Comparison of ENCODE assay signal across 14 mouse cellular contexts in genomic region chr7:43713741-43714351, GRCm38 (mm10). TPM values are rescaled to one million over a fixed set of nuclear protein-coding genes. Genes with fewer than 3 reads are reported as not detected.
A peak's percentile ranks its signal among the peaks of the same experiment; 100 is the strongest.
DNase-seq lines count a peak whose midpoint lies in the region; ATAC-seq and TF ChIP-seq lines count a peak whose summit lies in the region.
"Had no signal": no experiment of that assay in that cellular context is flagged by ENCODE, and none has a peak within 500 bp of the region (broad histone marks: within the 10 kb centered on the region; RNA-seq: fewer than 3 reads in every experiment).

No protein-coding gene starts in this region.

- no peak for TF ChIP-seq CTCF in heart, adult 2 months (IDR thresholded peaks at IDR 0.05)
- TF ChIP-seq CTCF in ES-Bruce4 (IDR thresholded peaks at IDR 0.05; ENCODE audit: low read depth, low read length) = no peak

- no peak for TF ChIP-seq EP300 in heart, adult 2 months (IDR thresholded peaks at IDR 0.05; ENCODE audit: insufficient read depth, low read depth, low read length)
- TF ChIP-seq EP300 in ES-Bruce4 (IDR thresholded peaks at IDR 0.05; ENCODE audit: insufficient read depth, low read depth, low read length) = no peak

- H3K4me3 ChIP-seq in heart, embryonic 10.5 days = peak overlapping the region; percentile 38
- no peak overlapping the region for H3K4me3 ChIP-seq in heart, adult 2 months
- H3K4me3 ChIP-seq in ES-Bruce4 (ENCODE audit: low read depth, low read length) = peak overlapping the region; percentile 37
- H3K4me3 ChIP-seq in hindbrain, embryonic 13.5 days = no peak overlapping the region

- H3K4me1 ChIP-seq in heart, embryonic 10.5 days = peaks cover 13% of the 10 kb centered on the region
- no peaks in the 10 kb centered on the region for H3K4me1 ChIP-seq in heart, adult 2 months (ENCODE audit: control insufficient read depth, insufficient read depth, low read length)
- H3K4me1 ChIP-seq in ES-Bruce4 (ENCODE audit: control insufficient read depth, insufficient read depth, low read length) = peaks cover 3% of the 10 kb centered on the region
- H3K4me1 ChIP-seq in hindbrain, embryonic 13.5 days (replicated peaks) = peaks cover 7% of the 10 kb centered on the region; the same call in 1 of the 2 replicates

- H3K27ac ChIP-seq in heart, embryonic 10.5 days = no peak overlapping the region
- H3K27ac ChIP-seq in heart, adult 2 months = no peak overlapping the region
- no peak overlapping the region for H3K27ac ChIP-seq in ES-Bruce4 (ENCODE audit: insufficient read depth, low read length)
- H3K27ac ChIP-seq in hindbrain, embryonic 13.5 days = no peak overlapping the region

- DNase-seq in heart, embryonic 10.5 days (ENCODE audit: low spot score) = no peak
- DNase-seq in heart, adult 2 months = no peak
- DNase-seq in lung, postnatal 14 days = peak; percentile 26
- DNase-seq in adipocyte (ENCODE audit: low spot score) = no peak
- DNase-seq in layer of hippocampus, postnatal 25 days (ENCODE audit: extremely low spot score in 1 of 2, low spot score in 1 of 2) = no peak
- DNase-seq in spleen, postnatal 10 days (ENCODE audit: low spot score in 2 of 2) = no peak
- DNase-seq: adrenal gland, adult 2 months; cerebellum, postnatal 10 days; kidney, adult 8-10 months had no signal

- H3K9ac ChIP-seq in heart, adult 2 months (ENCODE audit: low read depth, low read length) = no peak overlapping the region
- H3K9ac ChIP-seq in ES-Bruce4 (ENCODE audit: low read depth, poor library complexity, severe bottlenecking) = no peak overlapping the region
- H3K9ac ChIP-seq in hindbrain, embryonic 13.5 days = no peak overlapping the region

- no peak for ATAC-seq in hindbrain, embryonic 13.5 days (ENCODE audit: low FRiP score)

- no peaks in the 10 kb centered on the region for H3K79me2 ChIP-seq in heart, adult 2 months (replicated peaks; ENCODE audit: control insufficient read depth, insufficient read depth, low read length)

- TF ChIP-seq POLR2A in heart, adult 2 months (IDR thresholded peaks at IDR 0.05; ENCODE audit: insufficient read depth, low read depth, low read length) = no peak
- TF ChIP-seq POLR2A in ES-Bruce4 (IDR thresholded peaks at IDR 0.05; ENCODE audit: insufficient read depth, low read length) = no peak

- WGBS in heart, embryonic 10.5 days = 6% methylated on average over 19 of the region's 19 CpGs
- WGBS in heart, adult 2 months = 8% methylated on average over 19 of the region's 19 CpGs
- WGBS in hindbrain, embryonic 13.5 days = 7% methylated on average over 19 of the region's 19 CpGs

- intact Hi-C loops in heart, adult 2 months (cut with DNase I) = no loop called here

- 0 out of 2 replicates have a peak overlapping the region, but pooled peaks have one; percentile 21 for H3K4me2 ChIP-seq in hindbrain, embryonic 13.5 days

- H3K9me3 ChIP-seq in heart, embryonic 10.5 days = no peaks in the 10 kb centered on the region
- H3K9me3 ChIP-seq in ES-Bruce4 (replicated peaks; ENCODE audit: control insufficient read depth, insufficient read depth, low read length, poor library complexity, severe bottlenecking) = no peaks in the 10 kb centered on the region
- H3K9me3 ChIP-seq in hindbrain, embryonic 13.5 days = no peaks in the 10 kb centered on the region

- no peaks in the 10 kb centered on the region for H3K36me3 ChIP-seq in heart, embryonic 10.5 days
- no peaks in the 10 kb centered on the region for H3K36me3 ChIP-seq in heart, adult 2 months (ENCODE audit: control insufficient read depth, insufficient read depth, low read length)
- H3K36me3 ChIP-seq in ES-Bruce4 (ENCODE audit: control insufficient read depth, insufficient read depth, low read length, poor library complexity, severe bottlenecking) = no peaks in the 10 kb centered on the region
- H3K36me3 ChIP-seq in hindbrain, embryonic 13.5 days = no peaks in the 10 kb centered on the region

- peaks cover 5% of the 10 kb centered on the region; the same call in 1 of the 2 replicates for H3K27me3 ChIP-seq in heart, embryonic 10.5 days (ENCODE audit: insufficient read depth, poor library complexity, severe bottlenecking)
- no peaks in the 10 kb centered on the region; the same call in 1 of the 2 replicates for H3K27me3 ChIP-seq in heart, adult 2 months (ENCODE audit: control insufficient read depth, insufficient read depth, low read length)
- H3K27me3 ChIP-seq in ES-Bruce4 (ENCODE audit: control insufficient read depth, insufficient read depth, low read length, poor library complexity, severe bottlenecking) = no peaks in the 10 kb centered on the region
- peaks cover 14% of the 10 kb centered on the region; the same call in 1 of the 2 replicates for H3K27me3 ChIP-seq in hindbrain, embryonic 13.5 days

RNA-seq across cellular contexts. Expression of gene Klk13, which starts 1.5 kb away (rescaled TPM):
- polyA plus RNA-seq in heart, embryonic 10.5 days (2016; fragmentation: Nextera tagmentation; extraction: Ambion mirVana) = 0.67 and 0.78 TPM in 2 replicates
- total RNA-seq in heart, adult 2 months (2021) = not detected
- 0.18 and 0.35 TPM in 2 replicates for polyA plus RNA-seq in heart, adult 2 months (2012; rRNA removed)
- polyA plus RNA-seq in ES-Bruce4 (2011; ENCODE audit: insufficient read depth, insufficient read length, low read depth, missing spikeins) = 1.8 TPM in 1 of 2 replicates, not detected in the other
- polyA plus RNA-seq in hindbrain, embryonic 13.5 days (2015; fragmentation: Nextera tagmentation; extraction: Ambion mirVana) = 0.09 and 0.10 TPM in 2 replicates
- total RNA-seq in layer of hippocampus, postnatal 25 days (2021) = not detected
- total RNA-seq: adrenal gland, adult 2 months; gastrocnemius, adult 8-10 months had no signal
- polyA plus RNA-seq: neural tube, embryonic 11.5 days had no signal

RNA-seq across cellular contexts. Expression of gene Klk14, which starts 23.6 kb away (rescaled TPM):
- not detected in 2 replicates for polyA plus RNA-seq in heart, embryonic 10.5 days (2016; fragmentation: Nextera tagmentation; extraction: Ambion mirVana)
- total RNA-seq in heart, adult 2 months (2021) = under 1 TPM in 1 of 2 experiments, not detected in 1; 0.30 TPM
- 0.44 and 0.45 TPM in 2 replicates for polyA plus RNA-seq in heart, adult 2 months (2012; rRNA removed)
- polyA plus RNA-seq in ES-Bruce4 (2011; ENCODE audit: insufficient read depth, insufficient read length, low read depth, missing spikeins) = not detected in 2 replicates
- not detected in 2 replicates for polyA plus RNA-seq in hindbrain, embryonic 13.5 days (2015; fragmentation: Nextera tagmentation; extraction: Ambion mirVana)
- not detected for total RNA-seq in layer of hippocampus, postnatal 25 days (2021)
- total RNA-seq: adrenal gland, adult 2 months had no signal
- polyA plus RNA-seq: adrenal gland, adult 2 months; neural tube, embryonic 11.5 days had no signal

RNA-seq across cellular contexts. Expression of gene Ctu1, which starts 42.0 kb away (rescaled TPM):
- 9.0 and 12.0 TPM in 2 replicates for polyA plus RNA-seq in heart, embryonic 10.5 days (2016; fragmentation: Nextera tagmentation; extraction: Ambion mirVana)
- total RNA-seq in heart, adult 2 months (2021) = 1 to 10 TPM; 3.1 to 3.2 TPM
- polyA plus RNA-seq in heart, adult 2 months (2012; rRNA removed) = 2.5 and 3.2 TPM in 2 replicates
- polyA plus RNA-seq in ES-Bruce4 (2011; ENCODE audit: insufficient read depth, insufficient read length, low read depth, missing spikeins) = 6.2 and 7.6 TPM in 2 replicates
- 20.4 and 21.8 TPM in 2 replicates for polyA plus RNA-seq in hindbrain, embryonic 13.5 days (2015; fragmentation: Nextera tagmentation; extraction: Ambion mirVana)
- 10 to 100 TPM in 1 of 2 experiments, 1 to 10 TPM in 1; 8.8 to 11.6 TPM for total RNA-seq in layer of hippocampus, postnatal 25 days (2021)

RNA-seq across cellular contexts. Expression of gene Siglece, which starts 53.9 kb away (rescaled TPM):
- 0.70 TPM in 1 of 2 replicates, not detected in the other for polyA plus RNA-seq in heart, embryonic 10.5 days (2016; fragmentation: Nextera tagmentation; extraction: Ambion mirVana)
- total RNA-seq in heart, adult 2 months (2021) = 1 to 10 TPM; 1.6 to 1.9 TPM
- polyA plus RNA-seq in heart, adult 2 months (2012; rRNA removed) = 1.7 and 2.1 TPM in 2 replicates
- 0.64 TPM in 1 of 2 replicates, not detected in the other for polyA plus RNA-seq in ES-Bruce4 (2011; ENCODE audit: insufficient read depth, insufficient read length, low read depth, missing spikeins)
- 0.28 and 0.49 TPM in 2 replicates for polyA plus RNA-seq in hindbrain, embryonic 13.5 days (2015; fragmentation: Nextera tagmentation; extraction: Ambion mirVana)
- under 1 TPM; 0.45 to 0.98 TPM for total RNA-seq in layer of hippocampus, postnatal 25 days (2021)

RNA-seq across cellular contexts. Expression of gene Klk12, which starts 54.9 kb away (rescaled TPM):
- polyA plus RNA-seq in heart, embryonic 10.5 days (2016; fragmentation: Nextera tagmentation; extraction: Ambion mirVana) = not detected in 2 replicates
- not detected for total RNA-seq in heart, adult 2 months (2021)
- polyA plus RNA-seq in heart, adult 2 months (2012; rRNA removed) = not detected in 2 replicates
- not detected in 2 replicates for polyA plus RNA-seq in ES-Bruce4 (2011; ENCODE audit: insufficient read depth, insufficient read length, low read depth, missing spikeins)
- not detected in 2 replicates for polyA plus RNA-seq in hindbrain, embryonic 13.5 days (2015; fragmentation: Nextera tagmentation; extraction: Ambion mirVana)
- not detected for total RNA-seq in layer of hippocampus, postnatal 25 days (2021)
- total RNA-seq: adrenal gland, adult 2 months; gastrocnemius, adult 8-10 months had no signal
- polyA plus RNA-seq: adrenal gland, adult 2 months; limb, embryonic 14.5 days; neural tube, embryonic 11.5 days had no signal

Comparison
In these comparisons a context has a peak if more than half of its experiments do, and no peak if none do; other contexts are left out.
1. H3K4me3 ChIP-seq: peak in heart, embryonic 10.5 days (single experiment) and ES-Bruce4 (single experiment); none in heart, adult 2 months (single experiment) and hindbrain, embryonic 13.5 days (single experiment).